Mouse (Mus musculus) liver, embryonic 15.5 days (tissue): Measurements from ENCODE around the gene Sypl. TPM values are rescaled to one million over a fixed set of nuclear protein-coding genes. Genes with fewer than 3 reads are reported as not detected.

ENCODE experiments used
- ATAC-seq: fragments of 200-750 bp; cut with Nextera tagmentation; 2 replicates; pipeline ENCODE4 v1.8.0; 2017; ENCODE audit warnings: moderate number of reproducible peaks, mild to moderate bottlenecking, moderate library complexity; ENCODE audit not compliant: insufficient read depth
- H3K27ac ChIP-seq: fragments of 300-500 bp; sonication (generic); replicated peaks from 2 replicates; pipeline ENCODE4 v1.5.1; 2015; ENCODE audit warnings: mild to moderate bottlenecking, inconsistent platforms
- H3K27me3 ChIP-seq: fragments of 300-500 bp; sonication (generic); 2 replicates; pipeline ENCODE4 v1.6.1; 2015; ENCODE audit warnings: mild to moderate bottlenecking, inconsistent platforms
- H3K36me3 ChIP-seq: fragments of 300-500 bp; sonication (generic); replicated peaks from 2 replicates; pipeline ENCODE4 v1.6.1; 2015; ENCODE audit warnings: moderate library complexity, mild to moderate bottlenecking, inconsistent platforms
- H3K4me1 ChIP-seq: fragments of 300-500 bp; sonication (generic); replicated peaks from 2 replicates; pipeline ENCODE4 v1.6.1; 2015; ENCODE audit warnings: inconsistent platforms
- H3K4me2 ChIP-seq: fragments of 300-500 bp; sonication (generic); 2 replicates; pipeline ENCODE4 v1.6.1; 2015; ENCODE audit warnings: moderate library complexity, mild to moderate bottlenecking, inconsistent platforms
- H3K4me3 ChIP-seq: fragments of 300-500 bp; sonication (generic); replicated peaks from 2 replicates; pipeline ENCODE4 v1.5.1; 2015; ENCODE audit warnings: mild to moderate bottlenecking, inconsistent platforms
- H3K9ac ChIP-seq: fragments of 300-500 bp; sonication (generic); 2 replicates; pipeline ENCODE4 v1.6.1; 2015; ENCODE audit warnings: moderate library complexity, mild to moderate bottlenecking, inconsistent platforms
- H3K9me3 ChIP-seq: fragments of 300-500 bp; sonication (generic); replicated peaks from 2 replicates; pipeline ENCODE4 v1.6.1; 2016; ENCODE audit warnings: inconsistent platforms
- WGBS: fragments of 180-500 bp; shearing (Covaris S2); methylation state at CpG from one replicate; pipeline ENCODE4 v1.1.7; 2015; ENCODE audit warnings: mixed read lengths; ENCODE audit not compliant: insufficient replicate concordance; 5-methylcytosine and 5-hydroxymethylcytosine counted together
- polyA plus RNA-seq: library from polyadenylated mRNA; unstranded; fragments of >200 nt; fragmentation: Nextera tagmentation; extraction: Ambion mirVana; gene quantifications from 2 replicates; pipeline ENCODE4 v1.2.1, GENCODE M21; 2015

Gene Sypl
- 40.4 and 42.0 TPM in 2 replicates for polyA plus RNA-seq

GRCm38 (mm10) chr12:32953596-32954215 lies at the start of gene Sypl:
Gene Sypl, plus strand, starts transcription at chr12:32953891.
- no peaks in the 10 kb centered on the region for H3K27me3 ChIP-seq
- no peaks in the 10 kb centered on the region for H3K36me3 ChIP-seq

GRCm38 (mm10) chr12:32909686-32910085 lies 44.0 kb upstream of the Sypl start:
- H3K9me3 ChIP-seq: no peaks in the 10 kb centered on the region
- no peak overlapping the region for H3K9ac ChIP-seq
- H3K27ac ChIP-seq: no peak overlapping the region
- ATAC-seq: no peak
- no peak overlapping the region for H3K4me3 ChIP-seq
- H3K4me1 ChIP-seq: peaks cover 6% of the 10 kb centered on the region
- H3K4me2 ChIP-seq: no peak overlapping the region
- H3K36me3 ChIP-seq: no peaks in the 10 kb centered on the region
- 31% methylated on average over 10 of the region's 10 CpGs for WGBS
- peaks cover 7% of the 10 kb centered on the region for H3K27me3 ChIP-seq

More at GRCm38 (mm10) chr12:32953596-32954215, at the start of gene Sypl:
- Histone ChIP-seq H3K4me1 (peaks cover 44% of the 10 kb centered on the region), H3K4me2 (peak within 1 kb of the TSS; percentile 91), H3K27ac (peak within 1 kb of the TSS; percentile 99), H3K4me3 (peak within 1 kb of the TSS; percentile 84), H3K9ac (peak within 1 kb of the TSS; percentile 84), H3K9me3 (no peaks in the 10 kb centered on the region)
- under 1% methylated on average over 51 of the region's 52 CpGs for WGBS
- peak; percentile 98 for ATAC-seq

- Histone ChIP-seq H3K4me2 (peak overlapping the region; percentile 20; the same call in 1 of the 2 replicates), H3K9me3 (no peaks in the 10 kb centered on the region), H3K9ac (no peak overlapping the region), H3K27ac (no peak overlapping the region), H3K36me3 (no peaks in the 10 kb centered on the region), H3K27me3 (peaks cover 7% of the 10 kb centered on the region), H3K4me1 (peaks cover 6% of the 10 kb centered on the region), H3K4me3 (no peak overlapping the region)
- no peak for ATAC-seq
- 17% methylated on average over 11 of the region's 11 CpGs for WGBS
Observed at GRCm38 (mm10) chr12:32910092-32910491, 43.6 kb upstream of the Sypl start.

- 40% methylated on average over 15 of the region's 15 CpGs for WGBS
- no peak overlapping the region for H3K27ac ChIP-seq
- H3K4me3 ChIP-seq: no peak overlapping the region
- peak overlapping the region; percentile 20 for H3K4me2 ChIP-seq
- no peaks in the 10 kb centered on the region for H3K36me3 ChIP-seq
- no peak for ATAC-seq
- no peak overlapping the region for H3K9ac ChIP-seq
- H3K9me3 ChIP-seq: no peaks in the 10 kb centered on the region
- peaks cover 7% of the 10 kb centered on the region for H3K27me3 ChIP-seq
- H3K4me1 ChIP-seq: peaks cover 6% of the 10 kb centered on the region
Observed at GRCm38 (mm10) chr12:32910560-32911194, 43.0 kb upstream of the Sypl start.

GRCm38 (mm10) chr12:32911569-32911968 lies 42.1 kb upstream of the Sypl start:
- Histone ChIP-seq H3K36me3 (no peaks in the 10 kb centered on the region), H3K9me3 (no peaks in the 10 kb centered on the region), H3K27ac (no peak overlapping the region), H3K4me1 (peaks cover 6% of the 10 kb centered on the region), H3K27me3 (peaks cover 7% of the 10 kb centered on the region), H3K4me2 (no peak overlapping the region), H3K9ac (no peak overlapping the region), H3K4me3 (no peak overlapping the region)
- no peak for ATAC-seq
- WGBS: 49% methylated on average over 4 of the region's 4 CpGs

- H3K27me3 ChIP-seq: peaks cover 7% of the 10 kb centered on the region
- peaks cover 6% of the 10 kb centered on the region for H3K4me1 ChIP-seq
- H3K36me3 ChIP-seq: no peaks in the 10 kb centered on the region
- no peaks in the 10 kb centered on the region for H3K9me3 ChIP-seq
- no peak overlapping the region for H3K9ac ChIP-seq
- no peak overlapping the region for H3K4me2 ChIP-seq
- ATAC-seq: no peak
- no peak overlapping the region for H3K4me3 ChIP-seq
- no peak overlapping the region for H3K27ac ChIP-seq
- 38% methylated on average over 5 of the region's 5 CpGs for WGBS
Observed at GRCm38 (mm10) chr12:32912772-32913171, 40.9 kb upstream of the Sypl start.

- Histone ChIP-seq H3K4me2 (no peak overlapping the region), H3K4me3 (no peak overlapping the region), H3K4me1 (no peaks in the 10 kb centered on the region), H3K9me3 (no peaks in the 10 kb centered on the region), H3K27me3 (no peaks in the 10 kb centered on the region), H3K36me3 (no peaks in the 10 kb centered on the region), H3K27ac (no peak overlapping the region), H3K9ac (no peak overlapping the region)
- ATAC-seq: no peak
- 64% methylated on average over 7 of the region's 7 CpGs for WGBS
Observed at GRCm38 (mm10) chr12:32918683-32919082, 35.0 kb upstream of the Sypl start.

- no peaks in the 10 kb centered on the region for H3K27me3 ChIP-seq
- ATAC-seq: no peak
- no peak overlapping the region for H3K4me2 ChIP-seq
- no peak overlapping the region for H3K27ac ChIP-seq
- WGBS: 40% methylated on average over 3 of the region's 3 CpGs
- H3K9me3 ChIP-seq: no peaks in the 10 kb centered on the region
- no peaks in the 10 kb centered on the region for H3K4me1 ChIP-seq
- no peak overlapping the region for H3K9ac ChIP-seq
- no peak overlapping the region for H3K4me3 ChIP-seq
- no peaks in the 10 kb centered on the region for H3K36me3 ChIP-seq
Observed at GRCm38 (mm10) chr12:32919091-32919490, 34.6 kb upstream of the Sypl start.

GRCm38 (mm10) chr12:32919527-32919926 lies 34.2 kb upstream of the Sypl start:
- no peak overlapping the region for H3K9ac ChIP-seq
- H3K9me3 ChIP-seq: no peaks in the 10 kb centered on the region
- WGBS: 62% methylated on average over 5 of the region's 5 CpGs
- H3K4me1 ChIP-seq: no peaks in the 10 kb centered on the region
- ATAC-seq: no peak
- H3K4me3 ChIP-seq: no peak overlapping the region
- H3K36me3 ChIP-seq: no peaks in the 10 kb centered on the region
- H3K27me3 ChIP-seq: no peaks in the 10 kb centered on the region
- no peak overlapping the region for H3K4me2 ChIP-seq
- H3K27ac ChIP-seq: no peak overlapping the region

- H3K4me2 ChIP-seq: no peak overlapping the region
- no peaks in the 10 kb centered on the region for H3K36me3 ChIP-seq
- ATAC-seq: no peak
- no peaks in the 10 kb centered on the region for H3K27me3 ChIP-seq
- H3K9me3 ChIP-seq: no peaks in the 10 kb centered on the region
- H3K4me1 ChIP-seq: no peaks in the 10 kb centered on the region
- H3K9ac ChIP-seq: no peak overlapping the region
- 42% methylated on average over 8 of the region's 8 CpGs for WGBS
- no peak overlapping the region for H3K4me3 ChIP-seq
- H3K27ac ChIP-seq: no peak overlapping the region
Observed at GRCm38 (mm10) chr12:32920185-32920788, 33.4 kb upstream of the Sypl start.

GRCm38 (mm10) chr12:32921071-32921470 lies 32.6 kb upstream of the Sypl start:
- Histone ChIP-seq H3K36me3 (no peaks in the 10 kb centered on the region), H3K27ac (no peak overlapping the region), H3K9ac (no peak overlapping the region), H3K4me2 (no peak overlapping the region), H3K4me3 (no peak overlapping the region), H3K4me1 (no peaks in the 10 kb centered on the region), H3K9me3 (no peaks in the 10 kb centered on the region), H3K27me3 (no peaks in the 10 kb centered on the region)
- ATAC-seq: no peak
- WGBS: 67% methylated on average over 4 of the region's 4 CpGs
